Mouse (Mus musculus) MEL (cell line): ENCODE results near the gene Tmem177. TPM values are rescaled to one million over a fixed set of nuclear protein-coding genes. Genes with fewer than 3 reads are reported as not detected.

Experiments
- DNase-seq: peaks from one replicate; pipeline ENCODE4 v3.0.0; 2011; ENCODE audit warnings: low read depth, low spot score
- H3K27ac ChIP-seq: 2 replicates; pipeline ENCODE4 v1.5.1; 2012; ENCODE audit warnings: low read depth, mild to moderate bottlenecking, control low read depth, low read length, moderate library complexity; ENCODE audit not compliant: control insufficient read depth
- H3K27me3 ChIP-seq, 2 experiments: fragments of 150-350 bp in 1 of 2; sonication (generic) in 1 of 2; 2 replicates each; pipeline ENCODE4 v1.6.1; 2012; ENCODE audit warnings: low read length in 2 of 2, mild to moderate bottlenecking in 2 of 2, improper control_type of control experiment in 1 of 2, moderate library complexity in 1 of 2; ENCODE audit not compliant: insufficient read depth in 2 of 2, control insufficient read depth in 1 of 2
- H3K36me3 ChIP-seq, 2 experiments: 2 replicates each; pipeline ENCODE4 v1.6.1; 2012 to 2014; ENCODE audit warnings: low read length in 2 of 2, improper control_type of control experiment in 1 of 2, inconsistent platforms in 1 of 2, mild to moderate bottlenecking in 1 of 2; ENCODE audit not compliant: insufficient read depth in 2 of 2, control insufficient read depth in 1 of 2
- H3K4me1 ChIP-seq, 2 experiments: fragments of 150-350 bp in 1 of 2; sonication (generic) in 1 of 2; 2 replicates each; pipeline ENCODE4 v1.6.1; 2012; ENCODE audit warnings: low read length in 2 of 2, improper control_type of control experiment in 1 of 2, mild to moderate bottlenecking in 1 of 2; ENCODE audit not compliant: insufficient read depth in 2 of 2, control insufficient read depth in 1 of 2
- H3K4me3 ChIP-seq, 2 experiments: fragments of 150-350 bp in 1 of 2; sonication (generic) in 1 of 2; 2 replicates each; pipeline ENCODE4 v1.5.1; 2012; ENCODE audit warnings: low read depth in 2 of 2, low read length in 2 of 2, mild to moderate bottlenecking in 2 of 2, moderate library complexity in 2 of 2, control low read depth in 1 of 2, improper control_type of control experiment in 1 of 2; ENCODE audit not compliant: control insufficient read depth in 1 of 2, insufficient read depth in 1 of 2
- H3K79me2 ChIP-seq: 2 replicates; pipeline ENCODE4 v1.6.1; 2012; ENCODE audit warnings: mild to moderate bottlenecking, low read length, moderate library complexity; ENCODE audit not compliant: control insufficient read depth, poor library complexity, insufficient read depth
- H3K9ac ChIP-seq: 2 replicates; pipeline ENCODE4 v1.6.1; 2012; ENCODE audit warnings: low read depth, mild to moderate bottlenecking, control low read depth, low read length, moderate library complexity; ENCODE audit not compliant: control insufficient read depth, poor library complexity, severe bottlenecking
- H3K9me3 ChIP-seq: fragments of 150-350 bp; sonication (generic); replicated peaks from 2 replicates; pipeline ENCODE4 v1.6.1; 2012; ENCODE audit warnings: mild to moderate bottlenecking, low read length, improper control_type of control experiment, moderate library complexity; ENCODE audit not compliant: insufficient read depth
- BHLHE40 ChIP-seq: IDR thresholded peaks from 2 replicates; pipeline ENCODE4 v1.6.1; 2012; ENCODE audit warnings: low read depth, mild to moderate bottlenecking, inconsistent platforms, low read length, improper control_type of control experiment, borderline replicate concordance
- CHD1 ChIP-seq: IDR thresholded peaks from 2 replicates; pipeline ENCODE4 v1.6.1; 2012; ENCODE audit warnings: low read depth, mild to moderate bottlenecking, inconsistent platforms, low read length, improper control_type of control experiment
- CHD2 ChIP-seq: IDR thresholded peaks from 2 replicates; pipeline ENCODE4 v1.6.1; 2011; ENCODE audit warnings: low read length, improper control_type of control experiment
- E2F4 ChIP-seq: IDR thresholded peaks from 2 replicates; pipeline ENCODE4 v1.6.1; 2011; ENCODE audit warnings: low read depth, low read length, improper control_type of control experiment, borderline replicate concordance
- ELF1 ChIP-seq: IDR thresholded peaks from 2 replicates; pipeline ENCODE4 v1.6.1; 2014; ENCODE audit warnings: low read depth, mild to moderate bottlenecking, inconsistent platforms, low read length, improper control_type of control experiment, moderate library complexity
- EP300 ChIP-seq, 2 experiments: IDR thresholded peaks; 2 replicates each; pipeline ENCODE4 v1.6.1; 2011; ENCODE audit warnings: improper control_type of control experiment in 2 of 2, low read length in 2 of 2, low read depth in 1 of 2, mild to moderate bottlenecking in 1 of 2
- ETS1 ChIP-seq: IDR thresholded peaks from 2 replicates; pipeline ENCODE4 v1.6.1; 2012; ENCODE audit warnings: low read depth, mild to moderate bottlenecking, inconsistent platforms, low read length, improper control_type of control experiment, moderate library complexity
- GABPA ChIP-seq: IDR thresholded peaks from 2 replicates; pipeline ENCODE4 v1.6.1; 2012; ENCODE audit warnings: low read depth, mild to moderate bottlenecking, inconsistent platforms, low read length, improper control_type of control experiment, moderate library complexity
- GATA1 ChIP-seq: IDR thresholded peaks from 2 replicates; pipeline ENCODE4 v1.6.1; 2011; ENCODE audit warnings: low read depth, low read length, improper control_type of control experiment
- JUND ChIP-seq: IDR thresholded peaks from 2 replicates; pipeline ENCODE4 v1.6.1; 2011; ENCODE audit warnings: low read depth, mild to moderate bottlenecking, improper control_type of control experiment, low read length
- MAX ChIP-seq: IDR thresholded peaks from 2 replicates; pipeline ENCODE4 v1.6.1; 2011; ENCODE audit warnings: low read length, improper control_type of control experiment
- MYB ChIP-seq: IDR thresholded peaks from 2 replicates; pipeline ENCODE4 v1.6.1; 2011; ENCODE audit warnings: mild to moderate bottlenecking, low read depth, low read length, improper control_type of control experiment
- NRF1 ChIP-seq: IDR thresholded peaks from 2 replicates; pipeline ENCODE4 v1.6.1; 2014; ENCODE audit warnings: low read depth, mild to moderate bottlenecking, inconsistent platforms, low read length, improper control_type of control experiment, moderate library complexity; ENCODE audit not compliant: poor library complexity, insufficient read depth, severe bottlenecking
- POLR2A ChIP-seq, 2 experiments: IDR thresholded peaks; 2 replicates each; pipeline ENCODE4 v1.6.1; 2011 to 2012; ENCODE audit warnings: low read length in 2 of 2, mild to moderate bottlenecking in 2 of 2, control low read depth in 1 of 2, improper control_type of control experiment in 1 of 2, low read depth in 1 of 2, moderate library complexity in 1 of 2; ENCODE audit not compliant: control insufficient read depth in 1 of 2, insufficient read depth in 1 of 2, poor library complexity in 1 of 2
- POLR2AphosphoS5 ChIP-seq: IDR thresholded peaks from 2 replicates; pipeline ENCODE4 v1.6.1; 2012; ENCODE audit warnings: low read depth, borderline replicate concordance, mild to moderate bottlenecking, inconsistent platforms, low read length, moderate library complexity, mixed read lengths
- UBTF ChIP-seq: IDR thresholded peaks from 2 replicates; pipeline ENCODE4 v1.6.1; 2012; ENCODE audit warnings: low read depth, mild to moderate bottlenecking, inconsistent platforms, low read length, improper control_type of control experiment, moderate library complexity, borderline replicate concordance; ENCODE audit not compliant: insufficient read depth
- USF1 ChIP-seq: IDR thresholded peaks from 2 replicates; pipeline ENCODE4 v1.6.1; 2014; ENCODE audit warnings: low read depth, mild to moderate bottlenecking, inconsistent platforms, low read length, improper control_type of control experiment, moderate library complexity
- ZC3H11A ChIP-seq: IDR thresholded peaks from 2 replicates; pipeline ENCODE4 v1.6.1; 2012; ENCODE audit warnings: low read depth, mild to moderate bottlenecking, inconsistent platforms, low read length, improper control_type of control experiment
- ZKSCAN1 ChIP-seq: IDR thresholded peaks from 2 replicates; pipeline ENCODE4 v1.6.1; 2012; ENCODE audit warnings: low read depth, mild to moderate bottlenecking, inconsistent platforms, low read length, improper control_type of control experiment, moderate library complexity
- ZMIZ1 ChIP-seq: IDR thresholded peaks from 2 replicates; pipeline ENCODE4 v1.6.1; 2012; ENCODE audit warnings: low read depth, mild to moderate bottlenecking, inconsistent platforms, low read length, improper control_type of control experiment, moderate library complexity
- ZNF384 ChIP-seq: IDR thresholded peaks from 2 replicates; pipeline ENCODE4 v1.6.1; 2012; ENCODE audit warnings: low read depth, mild to moderate bottlenecking, inconsistent platforms, low read length, improper control_type of control experiment
- polyA plus RNA-seq, 2 experiments: library from polyadenylated mRNA; stranded (reverse) in 1 of 2; unstranded in 1 of 2; fragments of >175 nt in 1 of 2; fragments of >200 nt in 1 of 2; gene quantifications; 2 replicates each; pipeline versions ENCODE4 v1.2.1 to v1.2.4; 2012; ENCODE audit warnings: low replicate concordance in 2 of 2, low read depth in 1 of 2; ENCODE audit not compliant: insufficient read length in 2 of 2, insufficient read depth in 1 of 2, missing spikeins in 1 of 2
- total RNA-seq: library from RNA; depleted of rRNA; stranded (reverse); fragments of 300-350 nt; gene quantifications from 2 replicates; pipeline ENCODE4 v1.2.3, GENCODE M21; 2012

Tmem177 gene
- total and polyA plus RNA-seq, 3 experiments: 6.0 to 7.5 TPM; not detected in 1

GRCm38 (mm10) chr1:119891865-119892264 lies 21.1 kb downstream of the Tmem177 start:
- Histone ChIP-seq H3K4me1 (peaks cover 0 to 3% of the 10 kb centered on the region in 2 experiments; a peak in 3 of 4 replicates), H3K27me3 (no peaks in the 10 kb centered on the region), H3K4me3 (no peak overlapping the region), H3K27ac (no peak overlapping the region), H3K36me3 (no peaks in the 10 kb centered on the region), H3K9ac (no peak overlapping the region), H3K79me2 (no peaks in the 10 kb centered on the region), H3K9me3 (no peaks in the 10 kb centered on the region)
- no peak for DNase-seq
- TF ChIP-seq MAX (no peak), NRF1 (no peak), ZNF384 (no peak), UBTF (no peak), ELF1 (no peak), POLR2A (IDR thresholded peaks at IDR 0.05; ENCODE audit: control insufficient read depth in 1 of 2, insufficient read depth in 1 of 2, low read depth in 1 of 2, low read length in 2 of 2, poor library complexity in 1 of 2) (no peak), ZKSCAN1 (no peak), E2F4 (no peak), BHLHE40 (no peak), ZMIZ1 (no peak), POLR2AphosphoS5 (no peak), USF1 (no peak), ETS1 (no peak), MYB (no peak)

GRCm38 (mm10) chr1:119891149-119891548 lies 21.9 kb downstream of the Tmem177 start:
- H3K27me3 ChIP-seq: no peaks in the 10 kb centered on the region
- DNase-seq: no peak
- H3K4me1 ChIP-seq: peaks cover 0 to 3% of the 10 kb centered on the region in 2 experiments; a peak in 3 of 4 replicates
- no peak overlapping the region for H3K9ac ChIP-seq
- H3K79me2 ChIP-seq: no peaks in the 10 kb centered on the region
- no peak overlapping the region for H3K4me3 ChIP-seq
- no peaks in the 10 kb centered on the region for H3K9me3 ChIP-seq
- TF ChIP-seq ZNF384 (no peak), GABPA (no peak), CHD1 (no peak), ZC3H11A (no peak), MYB (no peak), CHD2 (no peak), GATA1 (no peak), POLR2AphosphoS5 (no peak), ZKSCAN1 (no peak), EP300 (IDR thresholded peaks at IDR 0.05; ENCODE audit: low read depth in 1 of 2, low read length in 2 of 2) (no peak), POLR2A (IDR thresholded peaks at IDR 0.05; ENCODE audit: control insufficient read depth in 1 of 2, insufficient read depth in 1 of 2, low read depth in 1 of 2, low read length in 2 of 2, poor library complexity in 1 of 2) (no peak), JUND (no peak)
- no peak overlapping the region for H3K27ac ChIP-seq
- H3K36me3 ChIP-seq: no peaks in the 10 kb centered on the region
